Mouse (Mus musculus) testis, adult 2 months (tissue): Measurements from ENCODE around the gene Olfr734. TPM values are rescaled to one million over a fixed set of nuclear protein-coding genes. Genes with fewer than 3 reads are reported as not detected.

Experiments used
- H3K27ac ChIP-seq: fragments of 200-500 bp; 2 replicates; pipeline ENCODE4 v1.5.1; 2012; ENCODE audit warnings: low read depth, low read length; ENCODE audit not compliant: control insufficient read depth, insufficient read depth
- H3K27me3 ChIP-seq: fragments of 200-500 bp; 2 replicates; pipeline ENCODE4 v1.6.1; 2012; ENCODE audit warnings: mild to moderate bottlenecking, low read length, moderate library complexity; ENCODE audit not compliant: control insufficient read depth, insufficient read depth
- H3K36me3 ChIP-seq: fragments of 200-500 bp; 2 replicates; pipeline ENCODE4 v1.6.1; 2012; ENCODE audit warnings: mild to moderate bottlenecking, low read length; ENCODE audit not compliant: control insufficient read depth, insufficient read depth
- H3K4me1 ChIP-seq: fragments of 200-500 bp; 2 replicates; pipeline ENCODE4 v1.6.1; 2012; ENCODE audit warnings: low read length; ENCODE audit not compliant: control insufficient read depth, insufficient read depth
- H3K4me3 ChIP-seq: fragments of 200-500 bp; 2 replicates; pipeline ENCODE4 v1.5.1; 2012; ENCODE audit warnings: low read depth, mild to moderate bottlenecking, low read length, moderate library complexity, mixed read lengths; ENCODE audit not compliant: control insufficient read depth
- CTCF ChIP-seq: fragments of 200-500 bp; IDR thresholded peaks from 2 replicates; pipeline ENCODE4 v1.5.1; 2012; ENCODE audit warnings: low read depth, mild to moderate bottlenecking, inconsistent platforms, low read length, moderate library complexity; ENCODE audit not compliant: control insufficient read depth, insufficient read depth, insufficient replicate concordance
- POLR2A ChIP-seq: fragments of 200-500 bp; IDR thresholded peaks from 2 replicates; pipeline ENCODE4 v1.6.1; 2012; ENCODE audit warnings: low read depth, mild to moderate bottlenecking, inconsistent platforms, low read length, moderate library complexity; ENCODE audit not compliant: control insufficient read depth
- polyA plus RNA-seq: library from polyadenylated mRNA; depleted of rRNA; stranded (reverse); fragments of >200 nt; gene quantifications from 2 replicates; pipeline ENCODE4 v1.2.3, GENCODE M21; 2012; rRNA removed

Gene Olfr734
- polyA plus RNA-seq, 1 experiment = 0.37 TPM

- Histone ChIP-seq H3K4me3 (no peak within 1 kb of the TSS), H3K27ac (no peak within 1 kb of the TSS), H3K27me3 (no peaks in the 10 kb centered on the region), H3K36me3 (no peaks in the 10 kb centered on the region), H3K4me1 (no peaks in the 10 kb centered on the region)
- TF ChIP-seq POLR2A = no peak
- TF ChIP-seq CTCF = no peak
These were observed 42.5 kb downstream of the Olfr734 start, which contains the start of gene Olfr732 for GRCm38 (mm10) chr14:50284106-50284505. Gene Olfr732, minus strand, starts transcription at chr14:50284206.

Other genes with a start within 250 kb of the Olfr734 start
- not detected in 2 replicates for gene Olfr726, start 235.8 kb downstream of the Olfr734 start, polyA plus RNA-seq
- gene Olfr727, start 203.6 kb downstream of the Olfr734 start, polyA plus RNA-seq = not detected in 2 replicates
- gene Olfr728, start 184.1 kb downstream of the Olfr734 start, polyA plus RNA-seq = not detected in 2 replicates
- gene Olfr729, start 173.9 kb downstream of the Olfr734 start, polyA plus RNA-seq = not detected in 2 replicates
- gene Olfr730, start 138.6 kb downstream of the Olfr734 start, polyA plus RNA-seq = not detected in 2 replicates
- gene Olfr731, start 84.9 kb downstream of the Olfr734 start, polyA plus RNA-seq = 0.06 TPM in 1 of 2 replicates, not detected in the other
- 0.14 and 0.17 TPM in 2 replicates for gene Olfr732, start 42.6 kb downstream of the Olfr734 start, polyA plus RNA-seq
- gene Olfr733, start 25.2 kb downstream of the Olfr734 start, polyA plus RNA-seq = 0.13 TPM in 1 of 2 replicates, not detected in the other
- 0.12 and 0.21 TPM in 2 replicates for gene Olfr735, start 22.1 kb upstream of the Olfr734 start, polyA plus RNA-seq
- gene Tlr11, start 31.2 kb upstream of the Olfr734 start, polyA plus RNA-seq = 0.04 TPM in 1 of 2 replicates, not detected in the other
- gene Olfr736, start 54.4 kb upstream of the Olfr734 start, polyA plus RNA-seq = 0.07 TPM in 1 of 2 replicates, not detected in the other
- gene Olfr738, start 80.8 kb upstream of the Olfr734 start, polyA plus RNA-seq = 0.11 TPM in 1 of 2 replicates, not detected in the other
- not detected in 2 replicates for gene Olfr739, start 91.9 kb upstream of the Olfr734 start, polyA plus RNA-seq
- not detected in 2 replicates for gene Olfr740, start 118.8 kb upstream of the Olfr734 start, polyA plus RNA-seq
- gene Olfr741, start 146.0 kb upstream of the Olfr734 start, polyA plus RNA-seq = not detected in 2 replicates
- not detected in 2 replicates for gene Olfr742, start 176.8 kb upstream of the Olfr734 start, polyA plus RNA-seq
- gene Olfr743, start 195.1 kb upstream of the Olfr734 start, polyA plus RNA-seq = 0.04 TPM in 1 of 2 replicates, not detected in the other